Mouse (Mus musculus): ENCODE measurements around the gene Tcf7l2. TPM values are rescaled to one million over a fixed set of nuclear protein-coding genes. Genes with fewer than 3 reads are reported as not detected.

Gene Tcf7l2
- polyA plus RNA-seq, 1 experiment: 18.2 TPM

DNA sequence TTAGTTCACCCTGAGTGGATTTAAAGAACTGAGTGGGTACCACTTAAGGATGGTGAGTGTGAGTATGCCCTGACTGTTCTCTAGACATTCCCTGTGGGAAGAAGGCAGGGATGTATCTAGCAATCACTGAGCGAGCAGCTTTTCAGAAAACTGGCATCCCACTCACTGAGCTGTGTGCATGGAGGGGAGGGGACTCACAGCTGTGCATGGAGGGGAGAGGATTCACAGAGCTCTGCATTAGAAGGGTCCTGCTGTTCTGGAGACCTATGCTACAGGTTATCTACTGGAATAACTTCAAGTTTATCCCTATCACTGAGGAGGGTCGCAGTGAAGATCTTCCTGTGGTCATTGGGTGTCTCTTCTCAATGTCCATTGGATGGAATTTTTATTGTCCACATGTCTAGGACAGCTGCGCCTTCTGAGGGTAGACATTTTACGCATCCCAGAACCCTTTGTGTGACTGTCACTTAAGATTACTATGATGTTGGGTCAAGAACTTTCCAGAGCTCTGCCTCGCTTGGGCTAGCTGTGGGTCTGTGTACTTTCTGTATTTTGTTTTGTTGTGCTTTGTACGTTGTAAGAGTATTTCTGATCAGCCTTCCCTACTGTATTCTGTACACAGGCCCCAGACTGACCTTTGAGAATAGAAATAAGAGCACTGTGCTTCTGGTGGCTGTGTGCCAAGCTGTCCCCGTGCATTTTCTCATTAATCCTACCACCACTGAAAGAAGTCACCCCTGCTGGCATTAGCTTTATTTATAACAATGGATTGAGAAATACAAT is 192.5 kb downstream of the Tcf7l2 start:
- DNase-seq: peak; percentile 14
- Histone ChIP-seq H3K36me3 (ENCODE audit: control insufficient read depth, insufficient read depth, low read length) (no peaks in the 10 kb centered on the region), H3K27me3 (replicated peaks; ENCODE audit: control insufficient read depth, insufficient read depth, low read length) (no peaks in the 10 kb centered on the region), H3K4me3 (ENCODE audit: insufficient read depth, low read depth, low read length) (no peak overlapping the region), H3K4me1 (ENCODE audit: control insufficient read depth, insufficient read depth, low read length) (no peaks in the 10 kb centered on the region), H3K27ac (ENCODE audit: insufficient read depth, low read depth, low read length) (no peak overlapping the region)
- TF ChIP-seq CTCF (conservative IDR thresholded peaks at IDR 0.05; ENCODE audit: insufficient read depth, insufficient read length, low read depth, low read length) (no peak), POLR2A (IDR thresholded peaks at IDR 0.05; ENCODE audit: low read depth, low read length) (no peak)
- WGBS: 73% methylated on average over 7 of the region's 7 CpGs

DNA sequence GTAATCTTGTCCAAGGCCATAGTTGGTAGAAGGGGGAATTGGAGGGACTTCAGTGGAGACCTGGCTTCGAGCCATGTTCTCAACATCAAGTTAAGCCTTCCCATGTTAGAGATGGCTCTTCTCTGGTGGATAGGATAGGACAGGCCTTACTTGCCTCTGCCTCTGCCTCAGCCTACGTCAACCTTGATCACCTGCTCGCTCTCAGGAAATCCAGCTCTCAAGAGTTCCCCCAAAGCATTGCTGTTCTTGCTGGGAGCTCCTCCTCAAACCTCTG is 193.0 kb downstream of the Tcf7l2 start:
- 82% methylated on average over 3 of the region's 3 CpGs for WGBS
- TF ChIP-seq CTCF (conservative IDR thresholded peaks at IDR 0.05; ENCODE audit: insufficient read depth, insufficient read length, low read depth, low read length) (no peak), POLR2A (IDR thresholded peaks at IDR 0.05; ENCODE audit: low read depth, low read length) (no peak)
- no peak for DNase-seq
- H3K27me3 ChIP-seq (replicated peaks; ENCODE audit: control insufficient read depth, insufficient read depth, low read length): no peaks in the 10 kb centered on the region
- no peaks in the 10 kb centered on the region for H3K36me3 ChIP-seq (ENCODE audit: control insufficient read depth, insufficient read depth, low read length)
- H3K27ac ChIP-seq (ENCODE audit: insufficient read depth, low read depth, low read length): no peak overlapping the region
- no peak overlapping the region for H3K4me3 ChIP-seq (ENCODE audit: insufficient read depth, low read depth, low read length)
- no peaks in the 10 kb centered on the region for H3K4me1 ChIP-seq (ENCODE audit: control insufficient read depth, insufficient read depth, low read length)

DNA sequence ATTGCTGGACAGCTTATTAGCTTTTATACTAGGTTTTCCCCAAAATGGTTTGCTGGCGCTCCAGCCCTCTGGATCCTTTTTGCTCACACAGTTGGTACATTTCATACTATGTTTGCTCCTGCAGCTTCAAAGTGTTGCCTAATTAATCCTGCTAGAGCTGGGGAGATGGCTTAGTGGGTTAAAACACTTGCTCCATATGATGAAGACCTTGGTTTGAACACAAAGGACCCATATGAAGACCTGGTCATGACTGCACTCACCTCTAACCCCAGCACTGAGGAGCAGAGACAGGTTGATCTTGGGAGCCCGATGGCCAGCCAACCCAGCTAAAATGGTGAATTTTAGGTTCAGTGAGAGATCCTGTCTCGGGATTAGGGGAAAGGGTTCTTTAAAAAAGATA is 195.4 kb downstream of the Tcf7l2 start:
- no peaks in the 10 kb centered on the region for H3K4me1 ChIP-seq (ENCODE audit: control insufficient read depth, insufficient read depth, low read length)
- no peak overlapping the region for H3K4me3 ChIP-seq (ENCODE audit: insufficient read depth, low read depth, low read length)
- 91% methylated on average over 3 of the region's 3 CpGs for WGBS
- TF ChIP-seq CTCF (conservative IDR thresholded peaks at IDR 0.05; ENCODE audit: insufficient read depth, insufficient read length, low read depth, low read length) (no peak), POLR2A (IDR thresholded peaks at IDR 0.05; ENCODE audit: low read depth, low read length) (no peak)
- no peaks in the 10 kb centered on the region for H3K36me3 ChIP-seq (ENCODE audit: control insufficient read depth, insufficient read depth, low read length)
- H3K27me3 ChIP-seq (replicated peaks; ENCODE audit: control insufficient read depth, insufficient read depth, low read length): no peaks in the 10 kb centered on the region
- no peak overlapping the region for H3K27ac ChIP-seq (ENCODE audit: insufficient read depth, low read depth, low read length)
- DNase-seq: no peak

DNA sequence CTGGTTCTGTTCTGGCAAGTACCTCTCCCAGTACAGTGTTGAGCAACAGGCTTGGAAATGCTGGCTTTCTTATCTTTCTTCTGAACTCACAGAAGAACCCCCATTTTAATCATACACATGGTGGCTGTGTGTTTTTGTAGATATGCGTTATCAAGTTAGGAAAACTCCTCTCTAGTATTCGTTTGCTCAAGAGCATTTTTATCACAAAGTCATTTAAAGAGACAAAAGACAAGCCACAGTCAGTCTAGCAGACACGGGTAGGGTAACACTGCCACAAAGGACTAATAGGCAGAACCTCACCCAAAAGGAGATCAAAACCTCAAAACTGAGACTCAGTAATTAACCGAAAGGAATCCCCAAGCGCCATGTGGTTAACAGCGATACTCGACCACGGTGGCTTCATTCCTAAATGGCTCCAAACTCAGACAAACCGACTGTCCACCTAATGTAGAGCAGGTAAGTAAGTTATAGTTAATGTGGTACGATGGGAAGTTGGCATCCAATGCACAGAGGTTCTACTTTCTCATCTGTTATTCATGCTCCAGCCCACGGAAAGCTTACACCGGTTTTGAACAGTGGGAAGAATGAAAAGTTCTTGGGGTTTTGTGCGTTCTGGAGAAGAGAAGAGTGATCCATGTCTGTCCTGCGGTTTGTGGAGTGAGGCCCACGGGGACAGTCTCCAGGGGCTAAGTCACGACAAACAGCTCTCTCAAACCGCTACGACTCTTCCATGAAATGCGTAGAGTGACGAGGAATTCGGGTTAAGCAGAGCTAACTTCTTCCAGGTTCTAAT is 196.8 kb downstream of the Tcf7l2 start:
- Histone ChIP-seq H3K27me3 (replicated peaks; ENCODE audit: control insufficient read depth, insufficient read depth, low read length) (no peaks in the 10 kb centered on the region), H3K4me1 (ENCODE audit: control insufficient read depth, insufficient read depth, low read length) (no peaks in the 10 kb centered on the region), H3K36me3 (ENCODE audit: control insufficient read depth, insufficient read depth, low read length) (no peaks in the 10 kb centered on the region), H3K4me3 (ENCODE audit: insufficient read depth, low read depth, low read length) (no peak overlapping the region), H3K27ac (ENCODE audit: insufficient read depth, low read depth, low read length) (no peak overlapping the region)
- WGBS: 94% methylated on average over 21 of the region's 21 CpGs
- no peak for DNase-seq
- TF ChIP-seq CTCF (conservative IDR thresholded peaks at IDR 0.05; ENCODE audit: insufficient read depth, insufficient read length, low read depth, low read length) (no peak), POLR2A (IDR thresholded peaks at IDR 0.05; ENCODE audit: low read depth, low read length) (no peak)

DNA sequence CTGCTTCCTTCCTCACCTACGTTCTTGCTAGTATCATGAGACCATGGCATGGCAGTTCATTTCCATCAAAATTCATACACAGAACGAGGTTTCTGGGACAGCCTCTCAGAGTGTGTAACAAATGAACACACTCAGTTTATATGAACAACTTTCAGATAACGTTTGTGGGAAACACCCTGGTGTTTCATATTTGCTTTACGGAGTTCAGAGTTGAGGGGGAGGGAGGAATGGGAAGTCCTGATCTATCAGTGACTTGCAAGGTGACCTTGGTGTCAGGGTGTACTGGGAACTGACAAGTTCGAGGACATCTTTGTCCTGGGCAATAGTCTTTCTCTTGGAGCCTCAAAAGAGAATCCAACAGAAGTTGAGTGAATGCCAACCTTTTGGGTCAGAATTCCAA is 197.5 kb downstream of the Tcf7l2 start:
- Histone ChIP-seq H3K4me3 (ENCODE audit: insufficient read depth, low read depth, low read length) (no peak overlapping the region), H3K36me3 (ENCODE audit: control insufficient read depth, insufficient read depth, low read length) (no peaks in the 10 kb centered on the region), H3K27ac (ENCODE audit: insufficient read depth, low read depth, low read length) (no peak overlapping the region), H3K27me3 (replicated peaks; ENCODE audit: control insufficient read depth, insufficient read depth, low read length) (no peaks in the 10 kb centered on the region), H3K4me1 (ENCODE audit: control insufficient read depth, insufficient read depth, low read length) (no peaks in the 10 kb centered on the region)
- WGBS: 84% methylated on average over 5 of the region's 5 CpGs
- no peak for DNase-seq
- no peak for TF ChIP-seq POLR2A (IDR thresholded peaks at IDR 0.05; ENCODE audit: low read depth, low read length)

DNA sequence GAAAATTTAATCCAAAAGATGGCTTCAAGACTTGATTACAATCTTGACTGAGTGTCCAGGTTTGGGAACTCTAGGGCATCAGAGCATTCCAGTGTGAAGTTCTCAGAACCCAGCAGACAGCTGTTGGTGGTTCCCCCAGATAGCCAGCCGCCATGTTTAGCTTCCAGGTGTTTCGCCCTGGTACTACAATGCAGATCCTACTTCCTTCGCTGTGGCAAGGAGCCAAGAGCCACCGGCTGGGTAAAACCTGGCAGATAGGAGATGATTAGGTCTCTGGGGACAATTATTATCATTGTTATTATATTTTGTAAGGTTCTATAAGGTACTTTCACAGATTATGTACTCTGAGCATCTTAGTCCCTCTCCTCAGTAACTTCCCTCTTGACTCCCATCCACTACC is 198.1 kb downstream of the Tcf7l2 start:
- Histone ChIP-seq H3K4me1 (ENCODE audit: control insufficient read depth, insufficient read depth, low read length) (no peaks in the 10 kb centered on the region), H3K36me3 (ENCODE audit: control insufficient read depth, insufficient read depth, low read length) (no peaks in the 10 kb centered on the region), H3K27me3 (replicated peaks; ENCODE audit: control insufficient read depth, insufficient read depth, low read length) (no peaks in the 10 kb centered on the region), H3K27ac (ENCODE audit: insufficient read depth, low read depth, low read length) (no peak overlapping the region), H3K4me3 (ENCODE audit: insufficient read depth, low read depth, low read length) (no peak overlapping the region)
- DNase-seq: no peak
- 96% methylated on average over 4 of the region's 4 CpGs for WGBS
- no peak for TF ChIP-seq POLR2A (IDR thresholded peaks at IDR 0.05; ENCODE audit: low read depth, low read length)
- TF ChIP-seq CTCF (conservative IDR thresholded peaks at IDR 0.05; ENCODE audit: insufficient read depth, insufficient read length, low read depth, low read length): no peak

DNA sequence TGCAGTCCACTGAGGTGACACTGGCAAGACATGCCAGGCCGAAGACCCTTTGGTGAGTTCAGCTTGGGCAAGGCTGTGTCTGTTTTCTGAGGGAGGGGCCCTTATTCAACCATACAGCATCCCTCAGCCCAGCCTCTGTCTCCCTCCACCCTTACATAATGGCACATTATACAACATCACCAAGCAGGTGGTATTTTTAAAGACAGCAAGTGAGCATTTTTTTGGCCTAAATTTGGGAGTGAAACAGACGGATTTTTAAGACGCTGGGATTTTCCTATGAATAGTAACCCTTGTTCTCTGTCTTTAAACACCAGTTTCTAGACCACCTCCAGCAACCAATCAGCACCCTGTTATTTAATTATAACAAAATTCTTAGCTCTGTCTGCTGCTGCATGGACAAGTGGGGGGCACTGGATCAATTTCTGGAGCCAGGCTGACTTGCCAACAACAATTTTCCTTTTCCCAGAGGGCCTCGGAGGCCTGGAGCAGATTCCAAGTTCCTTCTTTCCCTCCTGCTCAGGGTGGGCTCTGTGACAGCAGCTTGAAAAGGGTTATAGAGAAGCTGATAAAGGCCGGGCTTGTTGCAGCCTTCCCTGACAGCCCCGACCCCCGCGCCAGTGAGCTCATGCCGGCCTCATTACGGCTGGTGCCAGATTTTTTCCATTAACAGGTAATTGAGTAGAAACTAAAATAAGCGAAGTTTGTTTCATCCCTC is 199.1 kb downstream of the Tcf7l2 start:
- H3K36me3 ChIP-seq (ENCODE audit: control insufficient read depth, insufficient read depth, low read length): no peaks in the 10 kb centered on the region
- DNase-seq: no peak
- H3K27ac ChIP-seq (ENCODE audit: insufficient read depth, low read depth, low read length): no peak overlapping the region
- WGBS: 47% methylated on average over 11 of the region's 11 CpGs
- no peaks in the 10 kb centered on the region for H3K4me1 ChIP-seq (ENCODE audit: control insufficient read depth, insufficient read depth, low read length)
- no peak for TF ChIP-seq CTCF (conservative IDR thresholded peaks at IDR 0.05; ENCODE audit: insufficient read depth, insufficient read length, low read depth, low read length)
- TF ChIP-seq POLR2A (IDR thresholded peaks at IDR 0.05; ENCODE audit: low read depth, low read length): no peak
- no peaks in the 10 kb centered on the region for H3K27me3 ChIP-seq (replicated peaks; ENCODE audit: control insufficient read depth, insufficient read depth, low read length)
- H3K4me3 ChIP-seq (ENCODE audit: insufficient read depth, low read depth, low read length): no peak overlapping the region

Data from kidney, adult 2 months (tissue).